Mouse (Mus musculus) erythroid progenitor cell, adult 5-6 weeks (primary cell): ENCODE results near the gene Man1a. TPM values are rescaled to one million over a fixed set of nuclear protein-coding genes. Genes with fewer than 3 reads are reported as not detected.

Experiments used
- ATAC-seq: replicated peaks from 2 replicates; pipeline ENCODE4 v1.8.0; 2016; ENCODE audit warnings: moderate number of reproducible peaks, mild to moderate bottlenecking, moderate TSS enrichment, inconsistent platforms; ENCODE audit not compliant: poor library complexity, low FRiP score, severe bottlenecking
- total RNA-seq, 2 experiments: library from RNA; stranded (forward) in 1 of 2; stranded (reverse) in 1 of 2; fragments of 150-400 nt in 1 of 2; fragments of 186-747, 209-891 nt in 1 of 2; gene quantifications; 2 replicates each; pipeline versions ENCODE4 v1.2.3 to v1.2.4; 2015 to 2017; ENCODE audit warnings: low replicate concordance in 2 of 2

Man1a gene
- total RNA-seq, 2 experiments from 2014 or later: 92.8 to 121 TPM

DNA sequence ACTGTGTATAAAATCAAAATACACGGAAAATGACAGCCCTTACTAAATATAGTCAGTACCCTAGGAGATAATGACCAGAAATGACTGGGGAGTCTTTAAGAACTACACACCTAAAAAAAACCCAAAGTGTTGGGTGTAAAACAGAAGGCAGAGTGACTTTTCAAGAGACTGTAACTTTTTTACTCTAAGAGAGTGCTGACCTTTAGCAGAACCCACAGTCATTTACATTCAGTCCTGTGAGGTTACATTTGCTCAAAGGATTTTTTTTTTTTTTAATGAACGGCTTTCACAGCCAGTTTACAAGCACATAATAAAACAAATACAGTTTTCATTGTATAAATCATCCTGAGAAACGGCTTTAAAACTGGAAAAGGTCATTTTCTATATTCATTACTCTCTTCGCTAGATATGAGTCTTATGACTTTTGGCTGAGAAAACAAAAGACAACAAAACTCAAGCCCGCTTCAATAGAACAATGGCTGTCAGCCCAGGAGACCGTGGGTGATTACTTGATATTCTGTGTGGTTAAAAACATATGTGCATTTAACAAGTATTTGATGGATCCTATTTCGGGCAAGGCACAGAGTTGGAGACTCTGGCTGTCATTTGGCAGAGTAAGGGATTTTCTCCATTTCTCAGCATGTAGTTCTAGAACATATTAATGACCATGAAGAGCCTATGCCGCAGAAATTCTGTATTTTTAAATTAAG is 12.7 kb downstream of the Man1a start:
- no peak for ATAC-seq

DNA sequence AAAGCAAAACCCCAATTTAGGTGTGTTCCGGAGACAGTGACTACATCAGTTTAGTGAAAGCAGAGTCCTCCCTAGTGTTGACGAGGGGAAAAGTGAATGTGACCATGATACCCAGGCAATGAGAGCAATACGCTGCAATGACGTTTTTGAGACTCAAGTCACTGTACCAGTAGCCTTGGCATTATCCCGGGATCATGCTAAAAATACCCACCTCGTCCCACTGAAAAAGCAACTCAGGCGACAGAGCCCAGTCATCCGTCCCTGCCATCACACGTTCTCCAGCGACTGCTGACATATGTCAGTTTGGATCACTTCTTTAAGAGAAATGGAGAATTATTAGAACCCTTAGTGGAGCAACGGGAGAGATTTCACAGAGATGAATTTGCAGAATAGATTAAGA is 13.6 kb downstream of the Man1a start:
- no peak for ATAC-seq

DNA sequence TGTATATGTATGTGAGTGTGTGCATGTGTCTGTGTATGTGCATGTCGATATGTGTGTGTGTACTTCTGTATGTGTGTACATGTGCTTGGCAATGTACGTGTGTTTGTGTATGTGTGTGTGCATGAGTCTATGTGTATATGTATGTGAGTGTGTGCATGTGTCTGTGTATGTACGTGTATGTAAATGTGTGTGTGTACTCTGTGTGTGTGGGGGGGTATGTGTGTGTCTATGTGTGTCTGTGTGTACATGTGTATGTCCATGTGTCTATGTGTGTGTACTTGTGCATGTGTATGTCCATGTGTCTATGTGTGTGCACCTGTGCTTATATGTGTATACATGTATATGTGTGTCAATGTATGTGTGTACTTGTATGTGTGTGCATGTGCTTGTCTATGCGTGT is 15.2 kb downstream of the Man1a start:
- no peak for ATAC-seq

DNA sequence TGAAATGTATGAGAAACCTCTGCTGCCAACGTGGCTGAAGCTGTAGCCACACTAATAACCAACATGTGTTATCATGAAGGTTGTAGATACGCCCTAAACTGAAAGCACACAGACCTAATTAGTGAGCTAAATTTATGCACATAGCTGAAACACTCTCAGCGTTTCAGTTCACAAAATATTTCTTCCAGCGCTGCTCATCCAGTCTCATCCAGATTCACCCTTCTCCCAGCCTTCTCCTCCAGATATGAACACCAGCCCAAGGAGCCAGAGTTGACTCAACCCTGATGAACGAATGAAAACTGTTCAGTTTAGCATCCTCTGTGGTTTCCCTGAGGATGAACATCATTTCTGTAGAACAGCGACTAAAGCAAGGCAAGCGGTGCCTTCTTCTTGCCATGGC is 15.8 kb downstream of the Man1a start:
- ATAC-seq: no peak

DNA sequence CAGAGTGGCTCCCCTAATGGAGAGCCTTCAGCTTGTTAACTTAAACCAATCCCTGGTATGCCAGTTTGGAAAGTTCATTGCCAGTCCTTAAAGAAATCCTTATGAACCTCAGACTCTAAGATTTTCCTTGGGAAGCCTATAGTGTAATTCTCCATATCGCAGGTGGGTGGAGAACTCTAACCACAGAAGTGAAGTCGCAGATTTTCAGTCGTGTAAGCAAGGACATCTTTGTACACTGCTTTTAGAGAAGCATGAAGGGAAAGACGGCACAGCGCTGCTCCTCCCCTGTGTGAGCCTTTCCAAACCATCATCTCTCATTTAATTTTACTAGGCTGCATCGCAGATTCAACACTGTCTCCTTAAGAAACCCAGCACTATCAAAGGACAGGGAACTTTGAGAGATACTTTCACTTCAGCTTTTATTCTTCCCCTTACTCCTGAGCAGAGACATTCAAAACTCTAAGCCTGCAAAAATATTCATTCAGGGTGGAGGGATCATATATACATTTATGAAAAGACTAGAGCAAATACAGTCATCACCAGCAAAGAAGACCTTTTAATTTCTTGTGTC is 16.6 kb downstream of the Man1a start:
- ATAC-seq: no peak

DNA sequence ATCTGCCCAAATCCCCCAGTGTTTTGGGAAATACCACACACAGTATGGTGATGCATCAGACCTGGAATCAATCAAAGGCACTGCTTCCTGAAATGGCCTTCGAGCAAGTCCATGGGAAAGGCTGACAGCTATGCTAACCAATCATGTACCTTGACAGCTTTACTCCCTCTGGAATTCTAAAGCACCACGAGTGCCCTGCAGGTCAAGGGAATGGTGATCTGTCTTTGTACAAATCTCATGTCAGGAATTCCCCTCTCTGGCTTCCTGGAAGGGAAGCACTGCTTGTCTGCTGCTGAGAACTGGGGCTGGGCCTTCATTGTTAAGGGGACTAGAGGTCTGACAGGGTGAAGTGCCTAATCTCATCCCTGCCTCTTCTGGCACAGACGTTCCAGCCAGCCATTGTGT is 17.3 kb downstream of the Man1a start:
- no peak for ATAC-seq

DNA sequence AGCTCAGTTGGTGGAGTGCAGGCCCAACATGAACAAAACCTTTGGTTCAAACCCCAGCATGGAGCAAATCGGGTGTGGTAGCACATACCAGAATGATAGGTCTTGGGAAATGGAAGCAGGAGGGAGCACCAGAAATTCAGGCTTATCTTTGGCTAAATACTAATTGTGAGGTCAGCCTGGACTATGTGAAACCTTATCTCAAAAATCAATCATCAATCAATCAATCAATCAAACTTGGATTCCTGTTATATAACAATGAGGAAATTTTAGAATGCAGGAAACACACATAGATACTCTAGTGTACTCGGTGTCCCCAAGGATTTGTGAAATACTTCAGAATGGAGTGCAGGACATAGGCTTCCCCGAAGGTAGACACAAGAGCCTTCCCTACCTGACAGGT is 17.8 kb downstream of the Man1a start:
- ATAC-seq: no peak

DNA sequence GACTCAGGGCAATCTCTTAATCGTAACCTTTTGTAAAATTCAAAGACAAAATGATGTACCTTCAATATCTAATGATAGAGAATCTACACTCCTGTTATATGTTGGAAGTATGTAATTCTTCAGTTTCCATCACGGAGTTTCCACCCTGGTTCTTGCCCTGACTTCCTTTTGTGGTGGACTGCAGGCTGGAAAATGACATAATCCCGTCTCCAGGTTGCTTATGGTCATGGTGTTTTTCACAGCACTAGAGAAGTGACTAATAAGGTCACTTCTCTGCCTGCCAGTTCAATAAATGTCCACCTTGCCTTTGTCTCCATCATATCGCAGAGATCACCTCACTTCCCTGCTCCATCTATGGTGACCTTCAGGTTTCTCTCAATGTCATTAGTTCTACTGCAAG is 22.2 kb downstream of the Man1a start:
- ATAC-seq: no peak

DNA sequence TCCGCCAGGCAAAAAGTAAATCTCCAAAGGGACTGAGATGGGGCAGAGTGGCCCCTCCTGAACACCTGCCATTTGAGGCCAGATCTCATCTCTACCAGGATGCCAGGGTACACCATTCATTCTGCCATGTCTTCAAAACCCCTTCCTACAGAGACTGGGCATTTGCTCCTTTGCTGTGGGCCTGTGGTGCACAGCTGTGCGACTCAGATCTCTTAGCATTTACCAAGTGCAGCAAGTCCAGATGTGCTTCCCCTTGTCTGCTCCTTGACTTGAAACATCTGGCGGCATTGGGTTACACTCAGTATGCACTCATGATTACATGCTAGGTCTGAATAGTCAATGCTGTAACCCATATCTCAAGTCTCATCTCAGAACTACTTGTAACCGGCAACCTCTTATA is 28.5 kb downstream of the Man1a start:
- no peak for ATAC-seq

DNA sequence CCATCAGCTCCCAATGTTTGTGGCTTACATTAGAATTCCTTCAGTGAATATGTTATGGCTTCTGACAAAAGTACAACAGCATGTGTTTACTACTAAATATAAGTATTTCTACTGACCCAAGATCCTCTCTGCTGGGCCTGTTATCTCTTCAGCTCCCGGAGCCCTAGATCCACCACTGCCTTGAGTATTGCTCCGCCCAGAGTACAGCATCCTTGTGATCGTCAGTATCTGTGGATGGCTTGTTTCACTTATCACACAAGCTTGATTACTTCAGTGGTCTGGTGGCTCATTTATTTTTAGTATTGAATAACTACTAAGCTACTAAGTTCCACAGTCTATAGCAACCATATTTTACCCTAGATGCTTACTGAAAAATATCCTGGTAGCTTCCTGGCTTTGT is 33.1 kb downstream of the Man1a start:
- peak; percentile 76 for ATAC-seq

DNA sequence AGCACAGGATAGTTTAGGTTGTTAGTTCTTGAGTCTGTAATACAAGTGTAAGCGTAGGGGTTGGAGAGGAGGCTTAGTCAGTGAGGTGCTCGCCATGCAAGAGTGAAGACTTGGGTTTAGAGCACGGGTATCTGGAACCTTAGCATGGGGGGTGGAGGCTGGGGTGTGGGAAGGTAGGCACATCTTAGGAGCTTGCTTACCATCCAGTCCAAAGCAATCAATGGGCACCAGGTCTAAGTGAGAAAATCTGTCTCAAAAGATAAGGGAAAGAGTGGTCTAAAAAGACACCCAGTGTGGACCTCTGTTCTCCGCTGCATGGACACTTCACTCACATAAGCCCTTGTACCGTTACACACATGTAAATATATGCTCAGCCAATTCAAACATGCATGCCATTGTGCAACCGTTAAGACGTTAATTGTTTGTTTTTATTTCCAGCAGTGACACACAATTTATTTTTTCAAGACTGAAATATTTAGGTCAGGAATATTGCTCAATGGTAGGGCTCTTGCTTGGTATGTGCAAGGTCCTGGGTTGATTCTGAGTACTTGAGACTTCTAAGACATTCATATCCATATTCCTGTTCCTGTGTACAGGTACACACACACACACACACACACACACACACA is 34.1 kb downstream of the Man1a start:
- peak; percentile 69 for ATAC-seq

DNA sequence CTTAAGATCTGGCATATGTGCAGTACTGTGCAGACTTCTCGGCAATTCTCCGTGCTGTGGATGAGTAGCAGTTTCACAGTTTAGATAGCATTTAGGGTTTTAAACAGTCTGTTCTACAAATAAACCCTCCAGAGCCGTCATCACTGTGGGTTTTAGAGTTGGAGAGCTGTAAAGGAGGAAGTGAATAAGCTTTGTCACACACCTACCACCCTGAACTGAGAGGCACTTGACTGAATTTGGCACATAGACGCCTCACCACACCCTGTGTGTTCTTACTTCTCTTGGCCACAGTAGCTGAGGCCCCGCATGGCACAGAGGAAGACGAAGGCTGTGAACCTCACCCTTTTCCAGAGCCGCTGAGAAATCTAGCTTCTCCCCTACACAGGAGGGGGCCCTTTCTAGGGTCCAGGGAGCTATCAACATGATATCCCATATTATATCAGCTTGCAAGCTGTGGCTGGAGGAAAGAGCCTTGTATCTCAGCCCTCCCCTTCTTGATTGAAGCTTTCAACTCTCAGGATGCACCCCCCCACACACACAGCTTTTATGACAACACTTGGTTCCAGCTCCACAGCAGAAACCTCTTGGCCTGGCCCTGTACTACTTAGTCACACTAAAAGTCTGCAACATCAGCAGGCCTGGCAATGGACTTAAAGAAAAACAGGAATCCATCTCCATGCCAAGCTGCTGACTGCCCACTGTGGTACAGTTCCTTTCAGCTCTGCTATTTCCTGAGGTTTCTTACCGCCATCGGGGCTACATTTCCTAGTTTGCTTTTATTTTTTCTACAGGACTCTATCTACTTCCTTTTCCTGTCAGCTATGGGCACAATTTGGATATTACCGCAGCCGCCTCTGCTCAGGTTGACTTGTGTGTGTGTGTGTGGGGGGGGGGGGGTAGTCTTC is 35.9 kb downstream of the Man1a start:
- peak; percentile 48 for ATAC-seq

DNA sequence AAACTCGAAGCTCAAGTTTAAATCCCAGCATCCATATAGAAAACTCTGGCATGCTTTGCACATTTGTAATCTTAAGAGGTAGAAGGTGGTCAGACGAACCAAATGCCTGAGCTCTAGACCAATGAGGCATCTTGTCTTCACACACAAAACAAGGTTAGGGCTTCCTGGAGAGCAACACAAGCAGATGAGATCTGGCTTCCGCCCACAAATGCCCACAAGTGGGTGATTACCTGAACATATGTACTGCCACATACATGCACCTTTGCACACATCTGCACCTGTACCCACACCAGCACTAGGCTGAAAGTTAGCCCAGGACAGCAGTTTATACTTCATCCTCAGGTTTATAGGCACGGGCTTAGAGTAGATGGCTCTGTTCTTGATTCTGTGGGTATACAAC is 36.7 kb downstream of the Man1a start:
- ATAC-seq: no peak

DNA sequence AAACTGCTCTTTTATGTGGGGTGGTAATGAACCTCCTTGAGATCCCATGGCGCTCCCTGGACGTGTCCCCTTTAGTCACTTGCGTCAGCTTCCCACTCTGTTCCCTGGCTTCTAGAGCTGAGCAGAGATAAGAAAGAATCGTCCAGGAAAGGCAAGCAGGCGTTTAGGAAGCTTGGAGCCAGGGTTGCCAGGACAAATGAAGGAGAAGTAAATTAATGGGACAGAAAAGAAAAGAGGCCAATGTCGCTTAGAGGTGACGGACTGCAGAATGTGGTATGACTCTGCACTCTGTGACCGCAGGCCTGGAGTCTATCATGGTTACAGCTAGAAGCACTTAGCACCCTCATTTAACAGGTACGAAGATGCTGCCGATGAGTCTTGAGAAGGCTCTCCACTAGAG is 37.7 kb downstream of the Man1a start:
- ATAC-seq: 0 out of 2 replicates have a peak, but pooled peaks have one; percentile 21

DNA sequence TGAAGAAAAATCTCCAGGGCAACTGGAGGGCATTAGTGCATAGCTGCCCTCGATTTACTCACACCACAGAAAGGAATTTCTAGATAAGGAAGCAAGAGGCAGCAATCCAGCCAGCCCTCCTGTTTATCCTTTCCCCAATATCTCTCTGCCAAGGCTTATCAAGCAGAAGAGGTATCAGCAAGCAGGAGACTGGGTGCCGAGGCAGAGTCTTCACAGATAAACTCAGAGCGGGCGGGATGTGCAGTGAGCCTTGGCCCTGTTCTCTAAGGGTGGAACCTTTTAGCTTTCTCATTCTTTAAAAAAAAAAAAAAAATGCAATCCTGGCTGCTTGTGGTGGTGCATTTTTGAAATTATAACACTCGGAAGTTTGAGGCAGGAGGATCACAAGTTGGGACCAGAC is 38.2 kb downstream of the Man1a start:
- peak; percentile 80 for ATAC-seq

DNA sequence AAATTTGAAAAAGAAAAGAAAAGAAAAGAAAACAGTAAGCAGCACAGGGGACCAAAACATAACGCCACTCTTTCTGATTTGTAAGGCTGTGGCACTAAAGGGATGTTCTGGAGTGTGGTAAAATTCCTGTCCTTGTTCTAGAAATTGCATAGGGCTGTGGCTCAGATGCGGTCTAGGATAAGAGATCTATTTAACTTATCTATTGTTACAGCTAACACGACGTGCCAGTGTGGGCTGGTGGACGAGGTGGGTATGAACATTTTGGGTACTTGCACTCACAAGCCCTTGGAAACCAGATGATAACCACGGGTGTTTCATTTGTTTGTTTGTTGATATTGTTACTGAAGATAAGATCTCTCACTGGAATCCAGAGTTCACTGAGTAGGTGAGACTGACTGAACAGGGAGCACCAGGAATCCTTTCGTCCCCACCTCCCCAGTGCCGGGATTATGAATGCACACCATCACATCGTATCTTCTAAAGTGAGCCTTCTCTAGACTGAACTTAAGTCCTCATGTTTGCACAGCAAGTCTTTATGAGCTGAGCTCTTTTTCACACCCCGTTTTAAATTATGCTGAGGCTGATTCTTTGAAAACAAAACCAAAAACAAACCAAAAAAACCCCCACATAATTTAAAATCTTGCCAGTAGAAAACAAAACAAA is 38.9 kb downstream of the Man1a start:
- ATAC-seq: no peak

DNA sequence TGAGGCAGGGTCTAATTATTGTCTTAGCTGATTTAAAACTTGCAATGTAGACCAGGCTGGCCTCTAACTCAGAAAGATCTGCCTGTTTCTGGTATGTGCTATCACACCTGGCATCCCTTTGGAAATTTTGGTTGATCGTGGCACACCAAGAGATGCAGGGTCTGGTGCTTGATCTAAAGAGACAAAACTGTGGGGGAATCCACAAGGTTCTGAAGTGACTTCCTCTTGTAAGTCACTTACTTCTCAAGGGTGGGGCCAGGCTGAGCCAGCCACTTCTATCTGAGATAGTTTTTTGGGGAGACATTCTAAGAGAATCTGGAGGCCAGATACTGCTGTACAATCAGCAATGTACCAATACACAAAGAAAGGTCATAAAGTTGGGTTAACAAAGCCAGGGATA is 40.8 kb downstream of the Man1a start:
- no peak for ATAC-seq

DNA sequence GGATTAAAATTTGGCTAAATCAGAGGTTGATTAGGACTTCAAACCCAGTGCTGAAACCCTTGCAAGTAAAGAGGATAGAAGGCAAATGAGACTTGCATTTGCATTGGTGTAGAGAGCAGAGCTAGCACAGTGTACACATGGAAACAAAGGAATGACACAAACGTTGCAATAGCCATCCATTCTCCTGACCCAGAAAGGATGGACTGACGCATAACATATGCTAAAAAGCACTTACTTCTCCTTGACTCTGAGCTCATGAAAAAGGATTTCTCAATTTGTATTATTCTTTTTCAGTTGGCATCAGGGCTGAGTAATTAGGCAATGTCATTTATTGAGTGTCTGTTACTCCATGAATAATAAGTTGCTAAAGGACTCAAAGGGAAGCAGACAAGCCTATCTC is 41.6 kb downstream of the Man1a start:
- ATAC-seq: no peak

DNA sequence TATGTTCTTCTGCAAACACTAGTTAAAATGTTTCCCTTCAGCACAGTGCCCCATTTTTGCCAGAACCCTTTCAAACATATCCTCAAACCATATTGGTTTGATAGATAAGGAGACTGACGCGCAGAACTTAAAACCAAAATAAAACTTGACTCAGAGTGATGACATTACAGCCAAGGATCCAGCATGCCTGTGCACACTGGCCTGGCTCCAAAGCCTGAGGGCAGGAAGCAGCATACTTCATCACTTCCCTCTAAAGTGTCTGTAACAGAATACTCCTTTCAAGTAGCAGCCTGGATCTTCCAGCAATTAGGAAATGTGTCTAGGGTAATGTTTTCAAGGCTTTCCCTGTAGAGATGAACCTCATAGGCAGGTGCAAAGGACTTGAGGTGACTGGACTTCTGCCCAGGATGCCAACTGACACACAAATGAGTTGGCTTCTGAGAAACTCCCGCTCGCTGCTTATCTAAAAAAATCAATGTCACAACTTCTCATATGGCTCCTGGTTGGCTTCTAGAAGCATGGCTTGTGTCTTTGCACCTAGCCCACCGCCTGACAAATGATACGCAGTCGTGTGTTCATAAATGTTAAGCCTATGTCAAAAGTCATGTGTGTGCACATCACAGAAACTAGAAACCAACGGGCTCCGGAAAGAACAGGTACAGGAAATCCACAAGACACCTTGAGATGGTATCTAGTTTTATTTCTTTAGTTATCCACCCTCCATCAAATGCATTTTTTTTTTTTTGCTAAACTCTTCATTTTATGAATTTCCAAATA is 43.9 kb downstream of the Man1a start:
- ATAC-seq: peak; percentile 67
